Mouse (Mus musculus) left cerebral cortex, postnatal 4 days (tissue): Measurements from ENCODE around the gene Tbc1d13. TPM values are rescaled to one million over a fixed set of nuclear protein-coding genes. Genes with fewer than 3 reads are reported as not detected.
"Not testable (repeated sequence)": the region's sequence is repeated elsewhere in the genome, so short reads cannot be mapped to it uniquely, and the experiment has no call there.

Source experiments
- DNase-seq: peaks from one replicate; pipeline ENCODE4 v3.0.0-alpha.2; 2022
- intact Hi-C: fragments of 180-260 bp; cut with DNase I; formaldehyde crosslinking; loops from one replicate; pipeline ENCODE4 v1.15.1; 2025
- total RNA-seq, 2 experiments: library from RNA; stranded (reverse); gene quantifications; 2 replicates each; pipeline ENCODE4 v1.2.3; 2021

The Tbc1d13 gene
- total RNA-seq, 2 experiments from 2014 or later: 84.9 to 87.6 TPM

GRCm38 (mm10) chr2:30175897-30176296 lies 42.4 kb downstream of the Tbc1d13 start:
- DNase-seq: no peak
- intact Hi-C loops: no loop called here

DNA sequence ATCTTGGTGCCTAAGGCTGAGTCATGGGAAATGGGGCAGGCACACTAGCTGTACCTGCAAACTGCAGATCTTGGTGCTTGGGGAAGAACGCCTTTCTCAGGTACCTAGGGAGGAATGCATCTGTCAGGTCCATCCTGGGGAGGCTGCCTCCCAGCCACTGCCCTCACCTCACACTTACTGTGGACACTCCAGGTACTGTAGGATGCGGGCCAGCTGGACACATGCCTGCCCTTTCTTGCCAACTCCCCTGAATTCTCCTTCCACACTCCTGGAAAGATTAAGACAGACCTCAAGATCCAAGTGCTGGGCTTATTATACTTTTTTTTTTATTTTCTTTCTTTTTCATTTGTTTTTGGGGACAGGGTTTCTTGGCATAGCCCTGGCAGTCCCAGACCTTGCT lies 43.0 kb downstream of the Tbc1d13 start:
- no peak for DNase-seq
- intact Hi-C loops: no loop called here

GRCm38 (mm10) chr2:30177700-30178675 lies 44.4 kb downstream of the Tbc1d13 start, which contains the start of gene Spout1:
TSS of gene Spout1 (minus strand) at chr2:30178459.
- intact Hi-C loops: no loop called here

DNA sequence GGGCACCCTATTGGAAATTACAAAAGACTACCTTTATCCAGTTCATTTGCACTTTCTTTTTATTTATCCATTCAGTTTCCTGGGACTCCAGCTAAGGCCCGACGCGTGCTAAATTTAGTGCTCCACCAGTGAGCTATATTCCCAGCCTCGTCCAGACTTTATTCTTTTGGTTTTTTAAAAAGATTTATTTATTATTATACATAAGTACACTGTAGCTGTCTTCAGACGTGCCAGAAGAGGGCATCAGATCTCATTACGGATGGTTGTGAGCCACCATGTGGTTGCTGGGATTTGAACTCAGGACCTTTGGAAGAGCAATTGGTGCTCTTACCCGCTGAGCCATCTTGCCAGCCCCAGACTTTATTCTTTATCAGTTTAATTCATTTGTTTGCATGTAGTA lies 45.2 kb downstream of the Tbc1d13 start:
- intact Hi-C loops, DNase-seq: not testable (repeated sequence)

More at GRCm38 (mm10) chr2:30177700-30178675, 44.4 kb downstream of the Tbc1d13 start, which contains the start of gene Spout1:
- DNase-seq: peak; percentile 98

- no peak for DNase-seq
- intact Hi-C loops: loop anchor here (10.0 kb wide), 1 partner anchor 52 kb away; the partner anchor contains the start of gene Lrrc8a
Observed at GRCm38 (mm10) chr2:30182424-30182823, 48.9 kb downstream of the Tbc1d13 start.

DNA sequence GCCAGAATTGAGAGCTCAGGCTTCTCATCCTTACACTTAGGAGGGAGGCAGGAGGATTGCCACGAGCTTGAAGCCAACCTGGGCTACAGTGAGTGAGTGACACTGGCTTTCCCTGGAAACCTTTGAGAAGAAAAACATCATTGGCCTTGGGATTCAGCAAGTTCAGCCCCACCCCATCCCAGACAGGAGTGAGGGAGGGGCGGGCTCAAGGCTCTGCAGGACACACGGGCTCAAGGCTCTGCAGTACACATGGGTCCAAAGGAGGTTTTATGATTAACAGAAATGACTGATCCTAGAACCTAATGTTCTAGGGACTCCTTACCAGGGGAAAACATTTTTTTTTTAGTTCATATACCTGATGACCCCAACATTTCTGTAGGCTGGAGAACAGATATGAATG lies 50.2 kb downstream of the Tbc1d13 start:
- no peak for DNase-seq
- intact Hi-C loops: loop anchor here (10.0 kb wide), 1 partner anchor 51 kb away; the partner anchor contains the start of gene Lrrc8a

DNA sequence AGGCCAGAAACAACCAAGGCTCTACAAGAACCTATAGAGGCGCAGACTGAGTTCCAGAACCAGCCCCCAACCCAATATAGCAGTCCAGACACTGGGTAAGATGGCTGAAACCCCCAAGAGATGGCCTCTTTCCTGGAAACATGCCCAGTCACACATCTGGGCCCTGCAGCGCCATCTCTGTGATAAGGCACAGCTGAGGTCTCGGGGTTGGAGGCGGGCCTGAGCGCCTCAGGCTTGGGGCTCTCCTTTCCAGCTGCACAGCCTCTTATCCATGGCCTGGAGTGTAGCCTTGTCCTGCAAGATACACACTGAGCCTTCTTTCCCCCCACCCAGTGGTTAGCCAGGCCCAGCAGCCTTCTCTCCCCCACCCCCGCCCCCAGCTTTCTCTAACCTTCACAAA lies 51.7 kb downstream of the Tbc1d13 start:
- intact Hi-C loops: loop anchor here (10.0 kb wide), 1 partner anchor 50 kb away; the partner anchor contains the start of gene Lrrc8a
- DNase-seq: no peak

- DNase-seq: no peak
- intact Hi-C loops: loop anchor here (10.0 kb wide), 1 partner anchor 49 kb away; the partner anchor contains the start of gene Lrrc8a
Observed at GRCm38 (mm10) chr2:30185681-30186080, 52.1 kb downstream of the Tbc1d13 start.

DNA sequence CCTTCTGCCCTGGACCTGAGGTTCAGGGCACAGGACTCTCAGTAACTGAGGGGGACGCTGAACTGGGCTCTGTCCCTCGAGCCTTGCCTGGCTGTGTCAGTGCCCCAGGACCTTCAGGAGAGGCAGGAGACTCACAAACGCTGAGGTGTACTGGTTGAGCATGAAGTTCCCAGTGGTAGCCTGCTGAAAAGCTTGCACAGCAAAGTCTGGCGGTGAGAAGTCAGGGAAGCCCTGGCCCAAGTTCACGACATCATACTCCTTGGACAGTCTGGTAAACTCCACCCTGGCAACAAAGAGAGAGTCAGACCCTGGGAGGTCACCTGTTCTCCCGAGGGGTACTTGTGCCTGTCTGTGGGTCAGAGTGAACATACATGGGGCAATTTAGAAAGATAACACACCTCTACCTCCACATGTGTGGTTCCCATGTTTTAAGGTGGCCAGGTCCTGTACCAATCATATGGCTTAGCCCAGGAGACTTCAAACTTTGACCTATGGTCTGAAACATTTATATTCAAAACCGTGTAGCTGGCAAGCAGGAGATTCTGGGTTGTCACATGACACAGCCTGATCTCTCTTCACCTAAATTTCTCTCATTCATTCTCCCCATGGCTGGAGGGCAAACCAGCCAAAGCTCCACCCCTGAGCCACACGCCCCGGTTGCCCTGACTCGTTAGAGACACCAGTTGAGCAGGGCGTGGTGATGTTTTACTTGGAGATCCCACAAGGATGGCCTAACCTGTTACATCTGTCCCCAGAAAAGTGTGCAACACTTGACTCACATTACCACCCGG lies 58.4 kb downstream of the Tbc1d13 start:
- intact Hi-C loops: no loop called here

DNA sequence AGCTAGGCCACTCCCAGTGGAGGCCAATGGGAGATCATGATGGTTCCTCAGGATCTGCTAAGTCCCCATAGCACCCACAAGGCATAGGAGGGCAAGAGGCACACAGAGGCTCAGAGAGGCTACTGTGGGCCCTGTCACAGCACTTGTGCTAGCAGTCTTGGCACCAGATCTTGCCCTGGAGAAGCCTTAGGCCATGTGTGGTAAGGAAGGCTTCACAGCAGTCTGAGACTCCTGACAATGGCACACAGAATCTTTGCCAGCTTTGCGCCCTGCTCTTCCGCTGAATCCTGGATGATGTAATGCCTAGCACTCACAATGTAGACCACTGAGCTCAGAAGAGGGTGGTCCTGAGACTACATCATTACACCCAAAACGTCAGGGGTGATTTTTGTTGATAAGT lies 61.1 kb downstream of the Tbc1d13 start:
- no peak for DNase-seq
- intact Hi-C loops: no loop called here

More for the DNA sequence above, 58.4 kb downstream of the Tbc1d13 start:
- no peak for DNase-seq

- no peak for DNase-seq
- intact Hi-C loops: no loop called here
Observed at GRCm38 (mm10) chr2:30198021-30198420, 64.5 kb downstream of the Tbc1d13 start.

DNA sequence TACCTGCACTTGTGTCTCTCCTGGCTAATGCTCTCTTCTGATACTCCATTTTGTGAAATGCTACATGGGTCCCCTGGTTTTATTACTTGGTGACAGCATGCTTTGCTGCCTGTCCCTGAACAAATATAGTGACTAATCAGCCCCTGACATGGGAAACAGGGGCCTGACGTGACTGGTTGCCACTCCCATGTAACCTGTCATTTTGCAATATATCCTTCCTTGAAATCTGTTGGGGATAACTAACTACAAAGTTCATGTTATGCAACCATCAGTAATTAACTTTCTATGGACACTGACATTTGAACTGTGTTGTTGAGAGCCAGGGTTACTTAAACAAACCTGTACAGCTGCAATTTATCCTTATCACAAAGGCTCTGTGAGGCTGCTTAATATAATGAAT lies 66.4 kb downstream of the Tbc1d13 start:
- intact Hi-C loops: no loop called here
- no peak for DNase-seq

DNA sequence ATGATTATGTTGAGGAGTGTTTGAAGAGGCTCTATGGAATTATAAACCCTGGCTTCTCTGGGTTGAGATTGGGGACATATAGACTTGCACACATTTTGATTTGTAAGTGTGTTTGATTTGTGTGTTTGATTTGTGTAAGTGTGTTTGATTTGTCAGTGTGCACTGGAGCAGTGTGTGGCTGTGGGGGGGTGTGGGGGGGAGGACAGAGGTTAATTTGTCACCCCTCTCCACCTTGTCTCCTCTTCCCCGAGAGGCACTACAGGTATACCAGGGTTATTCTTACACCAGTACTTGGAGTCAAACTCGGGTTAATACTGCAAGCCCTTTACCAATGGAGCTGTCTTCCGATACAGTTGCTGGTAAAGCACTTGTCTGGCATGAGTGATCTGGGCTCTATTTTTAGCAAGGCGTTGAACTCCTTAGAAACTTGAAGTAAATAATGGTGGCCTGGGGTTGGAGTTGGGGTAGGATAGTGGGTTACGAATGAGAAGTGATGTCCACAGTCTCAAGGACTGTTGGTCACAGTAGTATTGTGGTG lies 66.9 kb downstream of the Tbc1d13 start:
- intact Hi-C loops: no loop called here

More for the DNA sequence above, 66.9 kb downstream of the Tbc1d13 start:
- DNase-seq: no peak

Other genes starting within 250 kb of the Tbc1d13 start
- 100 to 1,000 TPM; 119 TPM for gene Odf2, start 244.5 kb upstream of the Tbc1d13 start, total RNA-seq
- 10 to 100 TPM; 57.2 to 59.2 TPM for gene Gle1, start 198.3 kb upstream of the Tbc1d13 start, total RNA-seq
- 100 to 1,000 TPM; 880 to 916 TPM for gene Sptan1, start 168.2 kb upstream of the Tbc1d13 start, total RNA-seq
- 10 to 100 TPM; 61.4 to 71.8 TPM for gene Wdr34, start 84.9 kb upstream of the Tbc1d13 start, total RNA-seq
- gene Set, start 76.4 kb upstream of the Tbc1d13 start, total RNA-seq: 100 to 1,000 TPM; 323 to 344 TPM
- 1 to 10 TPM; 2.1 to 2.6 TPM for gene Pkn3, start 56.1 kb upstream of the Tbc1d13 start, total RNA-seq
- 10 to 100 TPM; 14.9 to 15.6 TPM for gene Zdhhc12, start 40.1 kb upstream of the Tbc1d13 start, total RNA-seq
- gene Zer1, start 9.2 kb upstream of the Tbc1d13 start, total RNA-seq: 10 to 100 TPM; 80.8 to 88.0 TPM
- gene Endog, start 37.7 kb downstream of the Tbc1d13 start, total RNA-seq: 10 to 100 TPM; 13.3 to 15.8 TPM
- 10 to 100 TPM; 36.7 to 37.7 TPM for gene Spout1, start 44.7 kb downstream of the Tbc1d13 start, total RNA-seq
- gene Kyat1, start 72.1 kb downstream of the Tbc1d13 start, total RNA-seq: 10 to 100 TPM; 12.0 to 12.7 TPM
- 10 to 100 TPM; 50.6 to 55.9 TPM for gene Lrrc8a, start 104.0 kb downstream of the Tbc1d13 start, total RNA-seq
- gene Gm28035, start 106.8 kb downstream of the Tbc1d13 start, total RNA-seq: 10 to 100 TPM in 1 of 2 experiments, 1 to 10 TPM in 1; 7.7 to 10.5 TPM
- 10 to 100 TPM; 17.1 to 19.3 TPM for gene Phyhd1, start 132.5 kb downstream of the Tbc1d13 start, total RNA-seq
- gene Gm28038, start 147.3 kb downstream of the Tbc1d13 start, total RNA-seq: not detected
- gene Dolk, start 152.6 kb downstream of the Tbc1d13 start, total RNA-seq: 10 to 100 TPM; 18.7 to 21.6 TPM
- gene Nup188, start 152.7 kb downstream of the Tbc1d13 start, total RNA-seq: 10 to 100 TPM; 36.6 to 42.0 TPM
- gene Sh3glb2, start 225.6 kb downstream of the Tbc1d13 start, total RNA-seq: 100 to 1,000 TPM; 161 to 176 TPM
- gene Miga2, start 230.5 kb downstream of the Tbc1d13 start, total RNA-seq: 10 to 100 TPM; 69.7 to 76.5 TPM